Mouse (Mus musculus): ENCODE data around the gene Dock9. TPM values are rescaled to one million over a fixed set of nuclear protein-coding genes. Genes with fewer than 3 reads are reported as not detected.
"Not testable (repeated sequence)": the region's sequence is repeated elsewhere in the genome, so short reads cannot be mapped to it uniquely, and the experiment has no call there.

Gene Dock9
- total RNA-seq, 2 experiments from 2014 or later, result 30.1 to 35.0 TPM

GRCm38 (mm10) chr14:121705644-121706043 is 92.0 kb downstream of the Dock9 start:
- DNase-seq (ENCODE audit: low spot score in 2 of 2), result no peak

GRCm38 (mm10) chr14:121702534-121702933 is 95.1 kb downstream of the Dock9 start:
- no peak for DNase-seq (ENCODE audit: low spot score in 2 of 2)

GRCm38 (mm10) chr14:121700013-121700412 is 97.6 kb downstream of the Dock9 start:
- DNase-seq (ENCODE audit: low spot score in 2 of 2), result no peak

- no peak for DNase-seq (ENCODE audit: low spot score in 2 of 2)
These were observed 99.1 kb downstream of the Dock9 start for GRCm38 (mm10) chr14:121698620-121698950.

GRCm38 (mm10) chr14:121697709-121698619 is 99.7 kb downstream of the Dock9 start:
- peak in 1 of 2 experiments; percentile 19 for DNase-seq (ENCODE audit: low spot score in 2 of 2)

GRCm38 (mm10) chr14:121697143-121697680 is 100.4 kb downstream of the Dock9 start:
- no peak for DNase-seq (ENCODE audit: low spot score in 2 of 2)

GRCm38 (mm10) chr14:121696429-121697118 is 101.1 kb downstream of the Dock9 start:
- no peak for DNase-seq (ENCODE audit: low spot score in 2 of 2)

- DNase-seq (ENCODE audit: low spot score in 2 of 2), result no peak
These were observed 102.9 kb downstream of the Dock9 start for GRCm38 (mm10) chr14:121694706-121695105.

GRCm38 (mm10) chr14:121693991-121694594 is 103.5 kb downstream of the Dock9 start:
- DNase-seq (ENCODE audit: low spot score in 2 of 2), result no peak

- not testable (repeated sequence) for DNase-seq (ENCODE audit: low spot score in 2 of 2)
These were observed 108.0 kb downstream of the Dock9 start for GRCm38 (mm10) chr14:121689649-121690048.

- DNase-seq (ENCODE audit: low spot score in 2 of 2), result no peak
These were observed 109.5 kb downstream of the Dock9 start for GRCm38 (mm10) chr14:121688175-121688574.

GRCm38 (mm10) chr14:121687274-121687673 is 110.4 kb downstream of the Dock9 start:
- DNase-seq (ENCODE audit: low spot score in 2 of 2), result no peak

GRCm38 (mm10) chr14:121678913-121679312 is 118.7 kb downstream of the Dock9 start:
- no peak for DNase-seq (ENCODE audit: low spot score in 2 of 2)

- no peak for DNase-seq (ENCODE audit: low spot score in 2 of 2)
These were observed 119.2 kb downstream of the Dock9 start for GRCm38 (mm10) chr14:121678445-121678844.

- no peak for DNase-seq (ENCODE audit: low spot score in 2 of 2)
These were observed 120.9 kb downstream of the Dock9 start for GRCm38 (mm10) chr14:121676596-121677330.

- no peak for DNase-seq (ENCODE audit: low spot score in 2 of 2)
These were observed 121.5 kb downstream of the Dock9 start for GRCm38 (mm10) chr14:121676121-121676591.

- DNase-seq (ENCODE audit: low spot score in 2 of 2), result no peak
These were observed 122.1 kb downstream of the Dock9 start for GRCm38 (mm10) chr14:121675579-121675978.

- DNase-seq (ENCODE audit: low spot score in 2 of 2), result no peak
These were observed 122.5 kb downstream of the Dock9 start for GRCm38 (mm10) chr14:121675146-121675545.

- DNase-seq (ENCODE audit: low spot score in 2 of 2), result no peak
These were observed 127.6 kb downstream of the Dock9 start for GRCm38 (mm10) chr14:121670016-121670415.

- no peak for DNase-seq (ENCODE audit: low spot score in 2 of 2)
These were observed 130.9 kb downstream of the Dock9 start for GRCm38 (mm10) chr14:121666641-121667274.

Data from adrenal gland, postnatal 4 days (tissue).